Mouse (Mus musculus) yolk sac, embryonic 10.5 days (tissue): ENCODE data around the gene Dnah11.
"Not testable (repeated sequence)": the region's sequence is repeated elsewhere in the genome, so short reads cannot be mapped to it uniquely, and the experiment has no call there.

Experiments
- DNase-seq: peaks from one replicate; pipeline ENCODE4 v3.0.0-alpha.2; 2017; ENCODE audit warnings: low spot score

The Dnah11 gene

DNA sequence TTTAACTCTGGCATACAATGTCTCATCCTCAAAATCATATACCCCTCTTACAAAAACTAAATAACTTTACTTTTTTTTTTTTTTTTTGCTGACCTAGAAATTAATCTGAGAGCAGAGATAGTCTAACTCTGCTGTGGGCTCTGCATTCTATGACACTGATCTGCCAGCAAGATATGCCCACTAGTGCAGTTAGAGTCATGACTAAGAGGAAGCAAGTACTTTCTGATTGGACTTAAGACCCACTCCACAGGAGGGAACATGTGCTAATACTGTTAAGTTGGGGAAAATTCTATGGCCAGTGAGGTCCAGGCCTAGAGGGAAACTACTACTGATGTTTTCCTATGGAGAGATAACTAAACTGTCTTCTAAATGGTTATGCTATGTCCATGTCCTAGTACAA lies 225.1 kb downstream of the Dnah11 start:
- DNase-seq: no peak

DNA sequence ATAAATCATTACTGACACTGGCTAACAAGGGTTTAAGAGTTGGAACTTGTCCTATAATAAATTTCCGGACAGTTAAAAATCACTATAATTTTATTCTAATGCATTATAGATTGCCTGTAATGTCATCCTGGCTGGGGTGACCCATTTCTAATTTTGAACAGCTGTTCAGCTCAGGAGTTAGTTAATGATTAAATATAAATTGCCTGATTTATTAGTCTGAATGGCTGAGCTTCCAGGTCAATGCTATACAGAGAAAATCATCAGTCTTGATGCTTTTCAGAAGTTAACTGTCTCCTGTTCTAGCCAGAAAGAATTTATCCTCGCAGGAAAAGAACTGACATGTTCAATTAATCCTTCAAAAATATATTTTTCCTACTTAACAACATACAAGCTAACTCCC lies 236.1 kb downstream of the Dnah11 start:
- DNase-seq: no peak

GRCm38 (mm10) chr12:117959213-117959612 lies 239.6 kb downstream of the Dnah11 start:
- DNase-seq: no peak

DNA sequence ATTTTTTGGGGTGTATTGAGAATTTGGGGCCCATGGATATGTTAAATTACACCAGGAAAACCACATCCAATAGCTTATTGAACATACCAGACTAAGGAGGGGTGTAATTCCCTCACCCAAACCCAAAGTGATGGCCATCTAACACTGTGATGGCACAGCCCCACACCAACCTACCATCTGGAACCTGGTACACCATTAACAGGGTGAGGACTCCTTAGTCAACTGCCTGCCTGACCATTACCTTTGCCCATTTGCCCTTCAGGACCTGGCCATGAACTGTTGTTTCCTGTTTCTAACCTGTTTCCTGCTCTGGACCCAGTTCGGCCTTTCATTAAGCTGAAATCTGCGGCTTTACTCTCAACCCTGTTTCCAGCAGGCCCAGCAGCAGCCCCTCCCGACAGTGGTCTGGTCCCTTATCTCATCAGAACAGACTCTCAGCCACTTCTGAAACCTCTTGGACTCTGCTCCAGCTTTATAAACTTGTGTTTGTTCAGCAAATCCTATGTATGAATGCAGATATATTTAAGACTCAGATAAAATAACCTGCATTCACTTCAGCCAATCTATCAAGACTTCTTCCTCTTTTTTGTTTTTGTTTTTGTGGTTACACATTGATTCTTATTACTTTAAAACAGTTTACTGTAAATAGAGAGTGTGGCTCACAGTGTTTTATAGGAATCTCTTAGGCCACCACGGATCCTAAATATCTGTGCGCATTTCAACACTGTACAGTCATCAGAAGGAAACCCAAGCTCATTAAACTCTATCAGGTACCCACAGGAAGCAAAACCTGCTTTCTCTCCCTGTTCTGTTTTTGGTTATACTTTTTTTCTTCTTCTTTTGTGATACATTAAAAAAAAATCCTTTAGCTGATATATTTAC lies 251.8 kb downstream of the Dnah11 start:
- peak; percentile 23 for DNase-seq

DNA sequence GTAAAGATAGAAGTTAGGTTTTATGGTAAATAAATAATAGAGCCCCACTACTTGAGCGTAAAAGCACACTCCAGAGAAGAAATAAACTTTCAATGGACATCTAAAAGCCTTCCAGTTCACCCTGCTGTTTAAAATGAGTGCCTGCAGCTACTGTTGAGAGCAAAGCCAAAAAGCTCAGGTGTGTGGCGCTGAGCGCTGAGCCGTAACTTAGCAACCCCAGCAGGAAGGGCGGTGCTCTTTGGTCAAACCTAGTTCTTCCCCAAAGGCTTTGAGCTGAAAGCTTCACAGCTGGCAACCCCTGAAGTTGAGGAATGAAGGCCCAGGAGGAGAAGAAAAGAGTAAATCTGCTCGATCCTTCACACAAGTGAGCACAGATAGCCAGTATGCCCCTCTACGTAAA lies 256.9 kb downstream of the Dnah11 start:
- no peak for DNase-seq

- no peak for DNase-seq
Observed at GRCm38 (mm10) chr12:117938214-117938613, 260.6 kb downstream of the Dnah11 start.

- DNase-seq: no peak
Observed at GRCm38 (mm10) chr12:117932026-117932425, 266.8 kb downstream of the Dnah11 start.

DNA sequence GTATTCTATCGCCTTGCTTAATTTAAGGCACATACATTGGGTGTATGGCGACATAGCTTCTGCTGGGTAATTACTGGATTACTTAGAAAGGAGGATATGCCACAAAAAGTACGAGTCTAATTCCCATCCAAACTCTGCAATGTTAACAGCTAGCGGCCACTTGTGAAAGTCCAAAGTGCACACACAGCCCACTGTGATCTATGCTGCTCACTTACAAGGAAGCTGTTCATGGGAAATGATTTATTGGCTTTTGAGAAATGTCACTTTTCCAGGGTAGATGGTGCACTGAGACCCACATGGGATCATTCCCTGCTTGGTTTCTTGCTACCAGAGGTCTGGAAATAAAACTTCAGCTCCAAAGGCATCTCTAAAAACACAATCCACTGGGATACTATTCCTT lies 269.1 kb downstream of the Dnah11 start:
- DNase-seq: no peak

DNA sequence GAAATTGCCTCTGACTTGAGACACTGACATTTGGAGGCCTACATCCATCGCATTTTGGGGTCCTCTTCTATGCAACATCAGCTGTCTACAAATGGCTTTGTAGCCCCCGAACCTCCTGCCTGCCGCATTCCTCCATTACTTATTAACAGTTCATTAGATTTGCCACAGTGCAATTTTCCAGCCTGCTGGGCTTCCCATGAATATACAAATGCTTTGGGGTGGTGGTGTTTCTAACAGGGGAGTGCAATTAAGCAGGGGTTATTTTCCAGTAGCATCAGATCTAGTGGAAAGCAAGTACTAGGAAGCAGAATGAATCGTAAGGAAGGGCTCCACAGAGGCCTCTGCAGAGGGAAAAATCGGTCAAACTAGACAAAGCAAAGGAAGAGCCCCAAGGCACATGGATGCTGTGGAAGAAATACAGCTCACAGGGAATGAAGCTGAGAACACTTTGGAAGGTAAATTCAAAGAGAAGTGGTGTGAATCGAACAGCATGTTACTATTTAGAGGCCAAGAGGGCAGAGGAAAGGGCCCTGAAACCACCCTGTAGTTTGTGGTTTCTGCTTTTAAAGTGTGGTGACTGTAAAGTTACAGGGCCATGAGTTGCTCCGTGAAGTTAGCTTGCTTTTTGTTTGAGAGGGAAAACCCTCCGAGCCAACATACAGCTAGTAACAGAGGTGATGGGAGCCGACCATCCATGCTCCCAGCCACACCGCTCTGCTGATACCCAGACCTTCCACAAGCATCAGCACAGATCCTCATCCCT lies 282.8 kb downstream of the Dnah11 start:
- no peak for DNase-seq

DNA sequence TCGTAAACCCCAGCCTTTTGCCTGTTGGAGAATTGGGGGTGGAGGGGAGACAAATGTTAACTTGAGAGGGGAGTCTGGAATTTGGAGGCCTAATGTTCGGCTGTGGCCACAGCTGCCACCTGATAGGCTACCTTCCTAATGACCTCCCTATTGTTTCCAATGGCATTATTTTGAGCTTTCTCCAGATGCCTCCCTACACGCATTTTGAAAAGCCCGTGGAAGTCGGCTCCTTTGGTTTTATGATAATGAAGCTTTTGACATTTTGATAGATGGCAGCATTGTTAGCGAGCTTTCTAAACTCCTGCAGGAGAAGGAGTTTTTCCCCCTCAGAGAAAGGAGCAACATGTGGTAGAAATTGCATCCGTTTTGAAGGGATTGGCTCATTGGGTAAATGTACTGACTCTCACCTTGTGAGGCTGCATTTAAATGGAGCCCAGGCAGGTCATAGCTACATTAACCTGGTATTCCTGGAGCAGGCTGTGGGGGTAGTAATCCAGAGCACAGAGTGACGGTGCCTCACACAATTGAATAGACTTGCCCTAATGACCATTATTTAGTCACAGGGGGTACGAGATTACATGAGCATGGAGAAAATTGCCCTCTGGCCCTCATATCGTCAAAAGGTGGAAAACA lies 284.1 kb downstream of the Dnah11 start:
- DNase-seq: no peak

GRCm38 (mm10) chr12:117911396-117911795 lies 287.4 kb downstream of the Dnah11 start:
- no peak for DNase-seq

- DNase-seq: not testable (repeated sequence)
Observed at GRCm38 (mm10) chr12:117905232-117905840, 293.5 kb downstream of the Dnah11 start.

DNA sequence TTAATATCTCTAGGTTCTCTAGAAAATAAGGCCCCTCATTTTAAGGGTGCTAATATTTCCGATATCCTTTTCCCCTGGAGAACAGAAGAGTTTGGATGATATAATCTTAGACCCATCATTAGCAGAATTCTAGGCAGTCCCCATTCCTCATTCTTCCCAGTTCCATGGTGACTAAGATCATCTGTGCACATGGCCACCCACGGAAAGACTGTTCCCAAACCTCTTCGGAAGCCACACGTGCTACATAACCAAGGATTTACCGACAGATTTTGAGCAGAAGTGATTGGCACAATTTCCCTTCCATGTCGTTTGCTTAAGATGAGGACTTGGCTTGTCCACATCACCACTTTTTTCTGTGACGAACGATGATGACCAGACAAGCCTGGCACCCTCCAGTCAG lies 295.2 kb downstream of the Dnah11 start:
- DNase-seq: no peak

DNA sequence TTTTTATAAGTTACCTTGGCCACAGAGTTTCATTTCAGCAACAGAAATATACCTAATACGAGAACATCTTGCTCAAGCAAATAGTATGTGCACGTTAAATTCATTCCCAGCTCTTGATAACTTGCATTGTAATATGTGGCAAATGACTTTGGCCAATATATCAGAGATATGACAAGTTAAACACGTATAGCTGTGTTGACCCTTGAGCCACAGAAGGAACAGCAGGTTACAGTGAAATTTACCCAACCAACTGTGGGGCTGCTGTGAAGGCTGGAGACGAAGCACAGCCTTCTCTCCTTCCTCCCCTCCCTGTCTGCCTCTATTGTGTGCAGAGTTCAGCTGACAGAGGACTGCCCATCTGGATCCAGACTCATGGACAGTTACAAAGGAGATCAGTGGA lies 297.5 kb downstream of the Dnah11 start:
- not testable (repeated sequence) for DNase-seq

GRCm38 (mm10) chr12:117900798-117901197 lies 298.0 kb downstream of the Dnah11 start:
- not testable (repeated sequence) for DNase-seq

- DNase-seq: no peak
Observed at GRCm38 (mm10) chr12:117887422-117887821, 311.4 kb downstream of the Dnah11 start.

DNA sequence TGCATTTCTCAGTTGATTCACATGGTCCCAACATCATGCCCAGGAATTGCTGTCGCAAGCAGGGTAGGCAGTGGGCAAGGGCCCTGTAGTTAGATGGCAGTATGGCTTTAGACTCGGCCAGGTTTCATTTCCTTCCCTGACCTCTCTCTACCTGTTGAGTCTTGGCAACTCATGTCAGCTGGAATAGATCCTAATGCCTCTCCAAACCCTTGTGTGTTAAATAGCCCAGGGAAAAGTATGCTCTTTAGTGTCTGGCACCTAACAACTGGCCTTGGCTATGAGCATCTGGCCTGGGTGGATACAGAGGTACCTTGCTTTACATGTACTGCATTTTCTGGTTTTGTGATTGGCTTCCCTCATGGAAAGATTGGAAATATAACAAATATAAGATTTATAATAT lies 314.2 kb downstream of the Dnah11 start:
- DNase-seq: no peak

- no peak for DNase-seq
Observed at GRCm38 (mm10) chr12:117878341-117878740, 320.5 kb downstream of the Dnah11 start.

DNA sequence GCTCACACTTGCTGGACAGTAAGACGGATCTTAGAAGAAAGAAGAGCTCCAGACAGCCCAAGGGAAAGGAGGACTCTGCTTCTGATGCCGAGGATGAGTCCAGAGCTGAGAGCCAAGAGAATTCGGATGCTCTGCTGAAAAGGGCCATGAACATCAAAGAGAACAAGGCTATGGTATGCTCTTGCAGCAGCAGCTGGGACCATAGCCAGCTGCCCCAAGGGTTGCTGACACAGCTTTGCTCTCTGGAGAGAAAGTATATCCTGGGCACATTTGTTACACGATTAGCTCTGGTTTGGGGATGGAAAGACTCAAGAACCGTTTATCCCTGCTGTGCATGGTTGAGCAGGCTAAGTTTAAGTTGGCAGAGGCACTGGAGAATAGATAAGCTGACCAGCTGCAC lies 326.6 kb downstream of the Dnah11 start:
- no peak for DNase-seq

DNA sequence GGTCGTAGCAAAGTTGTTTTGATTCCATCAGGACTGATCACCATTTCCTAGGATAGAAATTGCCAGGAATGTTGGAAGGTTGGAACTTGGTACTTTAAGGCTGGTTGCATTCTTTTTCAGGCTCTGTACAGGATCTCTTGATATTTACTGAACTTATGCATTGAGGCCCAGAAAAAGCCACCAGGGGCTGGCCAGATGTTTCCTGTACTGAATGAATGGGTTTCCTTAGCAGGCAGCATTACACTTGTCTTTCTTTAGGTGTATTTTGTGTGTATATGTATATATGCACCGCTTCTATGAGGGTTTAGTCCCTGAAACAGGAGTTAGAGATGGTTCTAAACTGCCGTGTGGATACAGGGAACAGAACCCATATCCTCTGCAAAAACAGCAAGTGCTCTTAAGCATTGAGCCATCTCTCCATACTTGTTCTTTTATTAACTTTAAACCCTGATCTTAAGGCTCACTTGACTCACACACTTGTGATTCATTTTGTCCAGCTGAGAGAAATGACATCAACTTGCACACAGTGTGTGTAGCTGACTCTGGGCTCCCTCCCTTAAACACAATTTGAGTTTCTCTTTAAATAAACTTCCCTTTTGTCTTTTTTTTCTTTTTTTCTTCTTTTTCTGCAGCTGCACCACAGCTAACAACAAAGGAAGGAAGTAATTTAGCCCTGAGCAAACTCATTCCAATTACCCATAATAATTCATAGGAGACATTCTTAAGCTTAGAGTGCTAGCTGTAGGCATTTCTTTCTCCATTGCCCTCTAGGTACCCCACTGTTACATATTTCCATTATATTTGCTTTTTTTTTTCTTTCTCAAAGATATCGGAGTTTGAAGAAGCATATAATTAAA lies 330.9 kb downstream of the Dnah11 start:
- DNase-seq: no peak

- no peak for DNase-seq
Observed at GRCm38 (mm10) chr12:117862655-117863054, 336.2 kb downstream of the Dnah11 start.
